Mouse (Mus musculus) limb, embryonic 12.5 days (tissue): ENCODE results near the gene Fam83g. TPM values are rescaled to one million over a fixed set of nuclear protein-coding genes. Genes with fewer than 3 reads are reported as not detected.

Experiments
- ATAC-seq: fragments of 200-750 bp; cut with Nextera tagmentation; 2 replicates; pipeline ENCODE4 v1.8.0; 2017; ENCODE audit warnings: low read depth, moderate TSS enrichment; ENCODE audit not compliant: insufficient number of reproducible peaks, insufficient read depth, low FRiP score, low TSS enrichment
- H3K27ac ChIP-seq: fragments of 300-500 bp; sonication (generic); 2 replicates; pipeline ENCODE4 v1.5.1; 2016; ENCODE audit warnings: mild to moderate bottlenecking, moderate library complexity
- H3K27me3 ChIP-seq: fragments of 300-500 bp; sonication (generic); 2 replicates; pipeline ENCODE4 v1.6.1; 2016; ENCODE audit warnings: mild to moderate bottlenecking, moderate library complexity
- H3K36me3 ChIP-seq: fragments of 300-500 bp; sonication (generic); 2 replicates; pipeline ENCODE4 v1.6.1; 2016; ENCODE audit warnings: mild to moderate bottlenecking, moderate library complexity
- H3K4me1 ChIP-seq: fragments of 300-500 bp; sonication (generic); replicated peaks from 2 replicates; pipeline ENCODE4 v1.6.1; 2016
- H3K4me2 ChIP-seq: fragments of 300-500 bp; sonication (generic); 2 replicates; pipeline ENCODE4 v1.6.1; 2016; ENCODE audit warnings: mild to moderate bottlenecking, moderate library complexity
- H3K4me3 ChIP-seq: fragments of 300-500 bp; sonication (generic); replicated peaks from 2 replicates; pipeline ENCODE4 v1.5.1; 2016; ENCODE audit warnings: mild to moderate bottlenecking
- H3K9ac ChIP-seq: fragments of 300-500 bp; sonication (generic); replicated peaks from 2 replicates; pipeline ENCODE4 v1.6.1; 2016; ENCODE audit warnings: mild to moderate bottlenecking, moderate library complexity
- H3K9me3 ChIP-seq: fragments of 300-500 bp; sonication (generic); 2 replicates; pipeline ENCODE4 v1.6.1; 2016; ENCODE audit warnings: mild to moderate bottlenecking, moderate library complexity
- WGBS: fragments of 180-500 bp; shearing (Covaris S2); methylation state at CpG from one replicate; pipeline ENCODE4 v1.1.7; 2016; 5-methylcytosine and 5-hydroxymethylcytosine counted together
- polyA plus RNA-seq: library from polyadenylated mRNA; unstranded; fragments of >200 nt; fragmentation: Nextera tagmentation; extraction: Ambion mirVana; gene quantifications from 2 replicates; pipeline ENCODE4 v1.2.1, GENCODE M21; 2016

The Fam83g gene
- polyA plus RNA-seq, 1 experiment from 2014 or later, result 2.6 TPM

DNA sequence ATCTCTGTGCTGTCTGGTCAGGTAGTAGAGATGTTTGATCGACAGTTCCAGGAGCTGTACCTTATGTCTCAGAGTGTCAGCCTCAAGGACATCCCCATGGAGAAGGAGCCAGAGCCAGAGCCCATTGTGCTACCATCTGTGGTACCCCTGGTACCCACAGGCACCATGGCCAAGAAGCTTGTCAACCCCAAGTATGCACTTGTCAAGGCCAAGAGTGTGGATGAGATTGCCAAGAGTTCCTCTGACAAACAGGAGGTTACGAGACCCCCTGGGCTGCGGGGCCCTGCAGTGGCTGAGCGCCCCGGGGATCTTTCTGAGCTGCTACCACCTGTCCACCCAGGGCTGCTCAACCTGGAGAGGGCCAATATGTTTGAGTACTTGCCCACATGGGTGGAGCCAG lies 18.6 kb downstream of the Fam83g start:
- Histone ChIP-seq H3K9me3 (no peaks in the 10 kb centered on the region), H3K27ac (no peak overlapping the region), H3K27me3 (no peaks in the 10 kb centered on the region), H3K36me3 (peaks cover 6% of the 10 kb centered on the region; the same call in 1 of the 2 replicates), H3K4me2 (no peak overlapping the region), H3K9ac (no peak overlapping the region), H3K4me3 (no peak overlapping the region), H3K4me1 (0 out of 2 replicates have a peak, but pooled peaks cover 3% of the 10 kb centered on the region)
- WGBS, result 93% methylated on average over 5 of the region's 5 CpGs
- no peak for ATAC-seq

DNA sequence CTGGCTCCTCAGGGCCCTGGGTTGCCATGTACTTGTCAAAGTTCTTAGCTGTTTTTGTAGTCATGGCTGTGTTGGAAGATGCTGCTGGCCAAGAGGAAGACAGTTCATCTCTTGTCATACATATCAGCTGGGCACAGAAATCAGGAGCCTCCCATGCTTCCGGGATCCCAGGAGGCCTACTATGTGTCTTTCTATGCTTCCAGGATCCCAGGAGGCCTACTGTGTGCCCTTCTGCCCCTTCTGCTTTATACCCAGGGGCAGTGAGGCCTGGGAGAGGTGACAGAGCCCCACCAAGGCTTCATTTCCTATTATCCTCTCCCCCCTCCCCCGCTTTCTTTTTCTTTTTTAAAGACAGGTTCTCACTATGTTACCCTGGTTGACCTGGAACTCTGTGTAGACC lies 21.7 kb downstream of the Fam83g start:
- Histone ChIP-seq H3K4me2 (no peak overlapping the region), H3K27ac (no peak overlapping the region), H3K9ac (no peak overlapping the region), H3K4me1 (peaks cover 10% of the 10 kb centered on the region), H3K4me3 (no peak overlapping the region), H3K27me3 (no peaks in the 10 kb centered on the region), H3K9me3 (no peaks in the 10 kb centered on the region), H3K36me3 (peaks cover 6% of the 10 kb centered on the region; the same call in 1 of the 2 replicates)
- 97% methylated on average over 2 of the region's 2 CpGs for WGBS
- ATAC-seq, result no peak

GRCm38 (mm10) chr11:61706232-61706631 lies 22.3 kb downstream of the Fam83g start:
- Histone ChIP-seq H3K4me2 (no peak overlapping the region), H3K27ac (no peak overlapping the region), H3K4me3 (no peak overlapping the region), H3K4me1 (peaks cover 9% of the 10 kb centered on the region), H3K36me3 (peaks cover 6% of the 10 kb centered on the region; the same call in 1 of the 2 replicates), H3K27me3 (no peaks in the 10 kb centered on the region), H3K9ac (no peak overlapping the region), H3K9me3 (no peaks in the 10 kb centered on the region)
- no peak for ATAC-seq
- WGBS, result 72% methylated on average over 4 of the region's 4 CpGs

- peak overlapping the region; percentile 4; the same call in 1 of the 2 replicates for H3K27ac ChIP-seq
- H3K4me1 ChIP-seq, result peaks cover 9% of the 10 kb centered on the region
- 39% methylated on average over 3 of the region's 3 CpGs for WGBS
- no peaks in the 10 kb centered on the region for H3K36me3 ChIP-seq
- no peak overlapping the region for H3K9ac ChIP-seq
- no peaks in the 10 kb centered on the region for H3K27me3 ChIP-seq
- H3K4me2 ChIP-seq, result no peak overlapping the region
- no peak for ATAC-seq
- H3K4me3 ChIP-seq, result no peak overlapping the region
- H3K9me3 ChIP-seq, result no peaks in the 10 kb centered on the region
Observed at GRCm38 (mm10) chr11:61708928-61709327, 25.0 kb downstream of the Fam83g start.

- H3K4me3 ChIP-seq, result no peak overlapping the region
- peaks cover 9% of the 10 kb centered on the region for H3K4me1 ChIP-seq
- no peaks in the 10 kb centered on the region for H3K27me3 ChIP-seq
- H3K9ac ChIP-seq, result no peak overlapping the region
- WGBS, result 45% methylated on average over 15 of the region's 15 CpGs
- H3K27ac ChIP-seq, result no peak overlapping the region
- H3K9me3 ChIP-seq, result no peaks in the 10 kb centered on the region
- no peak for ATAC-seq
- no peaks in the 10 kb centered on the region for H3K36me3 ChIP-seq
- H3K4me2 ChIP-seq, result no peak overlapping the region
Observed at GRCm38 (mm10) chr11:61713157-61713855, 29.4 kb downstream of the Fam83g start.

DNA sequence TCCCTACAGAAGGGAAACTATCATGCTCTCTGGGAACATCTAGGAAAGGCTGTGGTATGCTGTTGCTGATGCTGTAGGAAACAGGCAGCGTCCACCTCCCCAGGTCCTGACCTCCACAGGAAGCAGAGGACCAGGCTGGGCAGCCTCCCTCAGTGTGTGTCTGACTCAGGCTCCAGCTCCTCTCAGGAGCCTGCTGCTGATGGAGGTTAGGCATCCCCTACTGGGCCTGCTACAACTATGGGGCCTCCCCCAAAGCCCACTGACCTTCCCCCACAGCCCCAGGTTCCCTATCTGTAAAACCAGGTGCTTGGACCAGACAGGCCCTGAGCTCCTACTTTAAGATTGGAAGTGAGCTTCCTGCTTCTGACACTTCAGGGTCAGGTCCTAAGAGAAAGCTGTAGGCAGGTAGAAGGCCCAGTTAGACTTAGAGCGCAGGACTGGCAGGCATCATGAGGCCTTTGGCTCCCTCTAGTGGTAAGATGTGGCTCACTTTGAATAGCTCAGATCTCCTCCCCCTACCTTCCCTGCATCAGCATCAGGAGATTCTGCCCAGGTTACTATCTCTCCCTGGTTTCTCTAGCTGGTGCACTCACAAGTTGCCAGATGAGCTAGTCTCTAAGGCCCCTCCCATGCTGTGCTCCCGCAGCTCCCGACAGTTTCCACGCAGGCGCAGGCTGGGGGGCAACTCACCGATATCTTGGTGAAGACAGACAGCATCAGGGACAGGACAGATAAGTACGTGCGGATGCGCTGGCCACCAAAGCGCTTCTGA lies 30.6 kb downstream of the Fam83g start:
- Histone ChIP-seq H3K4me1 (no peaks in the 10 kb centered on the region), H3K27me3 (no peaks in the 10 kb centered on the region), H3K4me2 (no peak overlapping the region), H3K9me3 (no peaks in the 10 kb centered on the region), H3K9ac (0 out of 2 replicates have a peak overlapping the region, but pooled peaks have one; percentile 1), H3K36me3 (no peaks in the 10 kb centered on the region), H3K4me3 (no peak overlapping the region), H3K27ac (no peak overlapping the region)
- ATAC-seq, result peak; percentile 40; the same call in 1 of the 2 replicates
- WGBS, result 51% methylated on average over 11 of the region's 11 CpGs

DNA sequence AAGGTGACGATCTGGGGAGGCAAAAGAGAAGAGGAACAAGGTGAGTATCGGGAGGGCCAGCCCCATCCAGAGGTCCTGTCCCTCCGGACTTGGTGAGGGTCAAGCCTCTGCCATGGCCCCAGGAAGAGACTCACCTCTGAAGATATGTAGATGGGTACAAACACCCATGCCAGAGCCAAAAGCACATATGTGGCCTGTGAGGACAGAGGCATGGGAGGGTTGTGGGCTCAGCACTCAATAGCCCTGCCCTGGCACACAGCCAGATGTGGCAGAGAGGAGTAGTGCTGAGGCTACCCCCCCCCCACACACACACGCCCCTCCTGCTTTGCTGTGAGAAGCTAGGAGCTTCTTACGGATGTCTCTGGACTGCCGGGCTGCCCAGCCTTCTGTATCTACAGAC lies 31.2 kb downstream of the Fam83g start:
- Histone ChIP-seq H3K36me3 (no peaks in the 10 kb centered on the region), H3K9ac (no peak overlapping the region), H3K27ac (no peak overlapping the region), H3K4me1 (no peaks in the 10 kb centered on the region), H3K4me2 (no peak overlapping the region), H3K4me3 (no peak overlapping the region), H3K27me3 (no peaks in the 10 kb centered on the region), H3K9me3 (no peaks in the 10 kb centered on the region)
- ATAC-seq, result no peak; the same call in 1 of the 2 replicates
- 69% methylated on average over 6 of the region's 6 CpGs for WGBS

- no peak overlapping the region for H3K9ac ChIP-seq
- no peak overlapping the region for H3K4me3 ChIP-seq
- H3K9me3 ChIP-seq, result no peaks in the 10 kb centered on the region
- WGBS, result 69% methylated on average over 5 of the region's 5 CpGs
- no peaks in the 10 kb centered on the region for H3K4me1 ChIP-seq
- no peak overlapping the region for H3K4me2 ChIP-seq
- no peak for ATAC-seq
- H3K27me3 ChIP-seq, result no peaks in the 10 kb centered on the region
- H3K27ac ChIP-seq, result no peak overlapping the region
- H3K36me3 ChIP-seq, result no peaks in the 10 kb centered on the region
Observed at GRCm38 (mm10) chr11:61717990-61718389, 34.1 kb downstream of the Fam83g start.

DNA sequence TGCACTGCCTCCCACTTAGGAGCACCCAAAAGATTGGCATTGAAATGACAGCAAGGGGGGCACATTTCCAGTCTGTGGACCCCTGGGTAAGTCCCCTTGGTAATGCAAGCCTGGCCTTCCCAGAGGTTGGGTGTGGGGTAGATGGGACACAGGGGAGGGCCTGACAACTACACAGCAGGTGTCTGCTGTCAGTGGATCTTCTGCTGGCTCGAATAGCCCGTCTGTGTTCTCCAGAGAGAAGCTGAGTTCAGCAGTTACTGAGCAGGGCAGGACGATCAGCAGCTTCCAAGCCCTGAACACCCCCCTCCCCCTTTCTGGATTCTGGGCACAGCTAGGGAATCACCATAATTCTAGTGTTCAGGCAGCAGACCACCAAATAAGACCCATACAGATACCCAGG lies 35.5 kb downstream of the Fam83g start:
- no peaks in the 10 kb centered on the region for H3K36me3 ChIP-seq
- no peak overlapping the region for H3K9ac ChIP-seq
- no peak overlapping the region for H3K4me2 ChIP-seq
- ATAC-seq, result no peak
- H3K27ac ChIP-seq, result no peak overlapping the region
- 79% methylated on average over 3 of the region's 3 CpGs for WGBS
- no peaks in the 10 kb centered on the region for H3K27me3 ChIP-seq
- H3K9me3 ChIP-seq, result no peaks in the 10 kb centered on the region
- no peak overlapping the region for H3K4me3 ChIP-seq
- H3K4me1 ChIP-seq, result no peaks in the 10 kb centered on the region

GRCm38 (mm10) chr11:61719826-61720225 lies 35.9 kb downstream of the Fam83g start:
- no peak overlapping the region for H3K9ac ChIP-seq
- 75% methylated on average over 8 of the region's 8 CpGs for WGBS
- no peaks in the 10 kb centered on the region for H3K36me3 ChIP-seq
- H3K4me2 ChIP-seq, result no peak overlapping the region
- H3K27ac ChIP-seq, result no peak overlapping the region
- no peaks in the 10 kb centered on the region for H3K27me3 ChIP-seq
- no peak overlapping the region for H3K4me3 ChIP-seq
- no peak for ATAC-seq
- H3K9me3 ChIP-seq, result no peaks in the 10 kb centered on the region
- no peaks in the 10 kb centered on the region for H3K4me1 ChIP-seq

DNA sequence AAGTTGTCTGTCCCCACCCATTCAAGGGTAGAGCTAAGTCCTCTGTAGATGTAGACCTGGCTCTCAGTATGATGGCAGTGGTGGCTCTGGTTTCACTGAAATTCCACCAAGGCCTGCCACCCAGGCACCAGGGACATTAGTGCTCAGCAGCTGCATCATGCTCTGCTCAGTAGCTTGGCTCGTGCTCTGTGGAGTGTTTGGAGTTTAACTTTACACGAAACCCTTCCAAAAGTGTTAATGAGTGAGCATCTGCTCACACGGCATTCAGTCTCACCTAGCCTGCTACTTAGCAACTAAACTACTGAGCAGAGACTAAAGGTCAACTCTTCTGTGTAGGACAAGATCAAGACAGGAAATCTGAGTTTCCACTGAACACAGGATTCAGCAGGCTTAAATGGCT lies 36.7 kb downstream of the Fam83g start, which contains the start of gene Slc5a10:
Gene Slc5a10, minus strand, starts transcription at position 191 of the 400 bp plus-strand sequence.
- H3K9ac ChIP-seq, result no peak within 1 kb of the TSS
- 71% methylated on average over 3 of the region's 3 CpGs for WGBS
- H3K9me3 ChIP-seq, result no peaks in the 10 kb centered on the region
- no peaks in the 10 kb centered on the region for H3K4me1 ChIP-seq
- H3K4me3 ChIP-seq, result no peak within 1 kb of the TSS
- no peak for ATAC-seq
- no peaks in the 10 kb centered on the region for H3K27me3 ChIP-seq
- no peak within 1 kb of the TSS for H3K27ac ChIP-seq
- no peaks in the 10 kb centered on the region for H3K36me3 ChIP-seq
- no peak within 1 kb of the TSS for H3K4me2 ChIP-seq
